Mouse (Mus musculus) bone marrow, adult 2 months (tissue): ENCODE results near the gene Il2ra.

ENCODE experiments used
- CTCF ChIP-seq: fragments of 200-500 bp; IDR thresholded peaks from 2 replicates; pipeline ENCODE4 v1.5.1; 2011; ENCODE audit warnings: low read length, control low read depth; ENCODE audit not compliant: control insufficient read depth, insufficient read depth
- POLR2A ChIP-seq: fragments of 200-500 bp; IDR thresholded peaks from 2 replicates; pipeline ENCODE4 v1.6.1; 2011; ENCODE audit warnings: low read depth, mild to moderate bottlenecking, control low read depth, low read length, borderline replicate concordance; ENCODE audit not compliant: control insufficient read depth

DNA sequence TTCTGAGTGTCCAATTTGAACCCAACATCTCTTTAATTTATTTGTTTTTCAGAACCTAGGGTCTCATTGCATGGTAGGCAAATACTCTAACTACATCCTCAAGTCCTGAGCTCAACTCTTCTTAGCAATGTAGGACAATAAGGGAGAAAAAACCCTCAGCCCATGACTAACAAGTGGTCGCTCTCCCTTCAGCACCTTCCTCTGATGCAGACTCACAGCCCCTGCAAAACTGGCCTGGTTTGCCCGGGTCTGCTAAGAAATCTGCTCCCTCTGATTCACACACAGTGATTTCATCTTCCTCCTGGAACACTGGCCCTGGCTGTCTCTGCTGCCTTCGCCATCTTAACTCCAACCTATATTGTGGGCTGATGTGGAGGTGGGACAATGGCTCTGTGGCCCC, 86.5 kb downstream of the Il2ra start:
- TF ChIP-seq CTCF = no peak
- no peak for TF ChIP-seq POLR2A
